Mouse (Mus musculus): ENCODE data around the gene Bcas1. TPM values are rescaled to one million over a fixed set of nuclear protein-coding genes. Genes with fewer than 3 reads are reported as not detected.

Bcas1 gene
- polyA plus RNA-seq, 1 experiment = not detected

- Histone ChIP-seq H3K79me2 (ENCODE audit: control insufficient read depth, insufficient read depth) (no peaks in the 10 kb centered on the region), H3K79me3 (ENCODE audit: low read depth) (no peaks in the 10 kb centered on the region), H3K27me3 (ENCODE audit: control insufficient read depth, insufficient read depth, insufficient read length) (peaks cover 17% of the 10 kb centered on the region), H3K36me3 (ENCODE audit: control insufficient read depth, insufficient read depth) (no peaks in the 10 kb centered on the region), H3K4me3 (ENCODE audit: insufficient read depth, poor library complexity, severe bottlenecking) (no peak overlapping the region), H3ac (ENCODE audit: control insufficient read depth, insufficient read length, low read depth) (no peak overlapping the region)
- TF ChIP-seq MYOD1 (IDR thresholded peaks at IDR 0.05; ENCODE audit: control insufficient read depth, insufficient read length, low read depth) = no peak
- TF ChIP-seq MYOG (IDR thresholded peaks at IDR 0.05; ENCODE audit: control insufficient read depth, extremely low read depth, insufficient read length) = no peak
Measured at GRCm38 (mm10) chr2:170411490-170412168, 16.0 kb downstream of the Bcas1 start.

- H3K4me3 ChIP-seq (ENCODE audit: insufficient read depth, poor library complexity, severe bottlenecking) = no peak overlapping the region
- no peak overlapping the region for H3ac ChIP-seq (ENCODE audit: control insufficient read depth, insufficient read length, low read depth)
- H3K79me3 ChIP-seq (ENCODE audit: low read depth) = no peaks in the 10 kb centered on the region
- TF ChIP-seq MYOG (IDR thresholded peaks at IDR 0.05; ENCODE audit: control insufficient read depth, extremely low read depth, insufficient read length) (no peak), FOSL1 (IDR thresholded peaks at IDR 0.05; ENCODE audit: insufficient read depth, low read length, poor library complexity, severe bottlenecking) (no peak), USF1 (IDR thresholded peaks at IDR 0.05; ENCODE audit: low read depth) (no peak), MAX (IDR thresholded peaks at IDR 0.05) (no peak), CTCF (IDR thresholded peaks at IDR 0.05; ENCODE audit: control insufficient read depth, insufficient read depth, insufficient read length) (no peak), CEBPB (IDR thresholded peaks at IDR 0.05; ENCODE audit: low read depth) (no peak), MYOD1 (IDR thresholded peaks at IDR 0.05; ENCODE audit: control insufficient read depth, insufficient read length, low read depth) (no peak)
- peaks cover 17% of the 10 kb centered on the region for H3K27me3 ChIP-seq (ENCODE audit: control insufficient read depth, insufficient read depth, insufficient read length)
- no peaks in the 10 kb centered on the region for H3K79me2 ChIP-seq (ENCODE audit: control insufficient read depth, insufficient read depth)
- H3K36me3 ChIP-seq (ENCODE audit: control insufficient read depth, insufficient read depth) = no peaks in the 10 kb centered on the region
Measured at GRCm38 (mm10) chr2:170410677-170411489, 16.8 kb downstream of the Bcas1 start.

DNA sequence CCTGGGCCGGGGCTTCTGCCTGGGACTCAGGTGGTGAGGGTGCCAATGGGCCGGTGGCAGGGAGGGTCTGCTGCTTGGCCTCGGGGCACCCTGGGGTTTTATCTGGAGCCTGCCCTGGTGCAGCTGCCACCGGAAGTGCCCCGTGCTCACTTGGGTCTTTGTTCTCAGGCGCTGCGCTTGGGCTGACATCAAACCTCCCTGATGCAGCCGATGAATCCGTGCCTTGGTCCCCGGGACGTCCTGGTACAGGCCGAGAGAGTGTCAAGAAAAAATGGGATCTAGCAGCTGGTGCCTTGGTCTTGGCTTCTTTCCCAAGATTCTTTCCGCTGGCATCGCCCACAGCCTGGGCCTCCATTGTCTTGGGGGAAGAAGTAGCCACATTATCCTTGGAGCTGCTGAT is 21.2 kb downstream of the Bcas1 start:
- H3K79me2 ChIP-seq (ENCODE audit: control insufficient read depth, insufficient read depth) = no peaks in the 10 kb centered on the region
- no peak overlapping the region for H3K4me3 ChIP-seq (ENCODE audit: insufficient read depth, poor library complexity, severe bottlenecking)
- no peaks in the 10 kb centered on the region for H3K36me3 ChIP-seq (ENCODE audit: control insufficient read depth, insufficient read depth)
- no peak overlapping the region for H3ac ChIP-seq (ENCODE audit: control insufficient read depth, insufficient read length, low read depth)
- H3K79me3 ChIP-seq (ENCODE audit: low read depth) = no peaks in the 10 kb centered on the region
- peaks cover 10% of the 10 kb centered on the region for H3K27me3 ChIP-seq (ENCODE audit: control insufficient read depth, insufficient read depth, insufficient read length)
- no peak for TF ChIP-seq FOSL1 (IDR thresholded peaks at IDR 0.05; ENCODE audit: insufficient read depth, low read length, poor library complexity, severe bottlenecking)
- TF ChIP-seq CTCF (IDR thresholded peaks at IDR 0.05; ENCODE audit: control insufficient read depth, insufficient read depth, insufficient read length) = no peak
- no peak for TF ChIP-seq CEBPB (IDR thresholded peaks at IDR 0.05; ENCODE audit: low read depth)
- TF ChIP-seq MYOD1 (IDR thresholded peaks at IDR 0.05; ENCODE audit: control insufficient read depth, insufficient read length, low read depth) = no peak

- Histone ChIP-seq H3K79me2 (ENCODE audit: control insufficient read depth, insufficient read depth) (no peaks in the 10 kb centered on the region), H3K36me3 (ENCODE audit: control insufficient read depth, insufficient read depth) (no peaks in the 10 kb centered on the region), H3ac (ENCODE audit: control insufficient read depth, insufficient read length, low read depth) (no peak overlapping the region), H3K79me3 (ENCODE audit: low read depth) (no peaks in the 10 kb centered on the region), H3K27me3 (ENCODE audit: control insufficient read depth, insufficient read depth, insufficient read length) (peaks cover 5% of the 10 kb centered on the region), H3K4me3 (ENCODE audit: insufficient read depth, poor library complexity, severe bottlenecking) (no peak overlapping the region)
- TF ChIP-seq MYOG (IDR thresholded peaks at IDR 0.05; ENCODE audit: control insufficient read depth, extremely low read depth, insufficient read length) = no peak
- no peak for TF ChIP-seq FOSL1 (IDR thresholded peaks at IDR 0.05; ENCODE audit: insufficient read depth, low read length, poor library complexity, severe bottlenecking)
- TF ChIP-seq MAX (IDR thresholded peaks at IDR 0.05) = no peak
- no peak for TF ChIP-seq CEBPB (IDR thresholded peaks at IDR 0.05; ENCODE audit: low read depth)
- no peak for TF ChIP-seq CTCF (IDR thresholded peaks at IDR 0.05; ENCODE audit: control insufficient read depth, insufficient read depth, insufficient read length)
- TF ChIP-seq MYOD1 (IDR thresholded peaks at IDR 0.05; ENCODE audit: control insufficient read depth, insufficient read length, low read depth) = no peak
- no peak for TF ChIP-seq USF1 (IDR thresholded peaks at IDR 0.05; ENCODE audit: low read depth)
Measured at GRCm38 (mm10) chr2:170404781-170405573, 22.7 kb downstream of the Bcas1 start.

DNA sequence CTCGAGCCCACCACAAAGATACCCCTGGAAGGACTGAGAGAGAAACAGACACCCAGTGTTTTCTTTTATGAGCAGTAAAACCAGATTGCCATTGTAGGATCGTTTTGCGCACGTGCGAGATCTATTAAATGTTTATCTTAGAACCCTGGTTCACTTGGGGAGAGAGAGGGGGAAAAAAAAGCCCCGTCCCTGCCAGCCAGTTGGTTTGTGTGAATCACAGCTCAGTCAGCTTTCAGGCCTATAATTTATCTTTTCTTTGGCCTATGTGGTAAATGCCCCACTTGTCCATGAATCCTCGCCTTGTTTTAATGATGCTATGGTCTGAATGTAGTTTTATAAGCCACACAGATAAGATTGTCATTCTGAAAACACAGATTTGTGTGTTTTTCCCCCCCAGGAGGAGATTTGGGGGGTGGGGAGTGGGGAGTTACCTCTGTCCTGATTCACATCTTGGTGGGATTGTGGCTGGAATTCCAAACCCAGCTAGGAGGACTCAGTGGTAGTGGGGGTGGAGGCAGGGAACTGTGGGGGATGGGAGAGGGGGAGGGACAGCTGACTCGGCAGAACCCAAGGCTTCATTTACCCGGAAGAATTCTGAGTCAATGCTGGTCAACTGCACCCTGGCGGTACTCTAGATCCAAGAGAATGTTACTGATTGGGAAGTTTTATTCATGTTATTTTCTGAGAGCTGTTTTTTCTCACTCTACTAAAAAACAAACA is 23.8 kb downstream of the Bcas1 start:
- no peaks in the 10 kb centered on the region for H3K36me3 ChIP-seq (ENCODE audit: control insufficient read depth, insufficient read depth)
- H3K79me3 ChIP-seq (ENCODE audit: low read depth) = no peaks in the 10 kb centered on the region
- H3ac ChIP-seq (ENCODE audit: control insufficient read depth, insufficient read length, low read depth) = no peak overlapping the region
- H3K79me2 ChIP-seq (ENCODE audit: control insufficient read depth, insufficient read depth) = no peaks in the 10 kb centered on the region
- H3K4me3 ChIP-seq (ENCODE audit: insufficient read depth, poor library complexity, severe bottlenecking) = no peak overlapping the region
- peaks cover 3% of the 10 kb centered on the region for H3K27me3 ChIP-seq (ENCODE audit: control insufficient read depth, insufficient read depth, insufficient read length)
- TF ChIP-seq MYOD1 (IDR thresholded peaks at IDR 0.05; ENCODE audit: control insufficient read depth, insufficient read length, low read depth) (no peak), MAX (IDR thresholded peaks at IDR 0.05) (no peak), FOSL1 (IDR thresholded peaks at IDR 0.05; ENCODE audit: insufficient read depth, low read length, poor library complexity, severe bottlenecking) (peak; percentile 64), MYOG (IDR thresholded peaks at IDR 0.05; ENCODE audit: control insufficient read depth, extremely low read depth, insufficient read length) (no peak)

Measured in C2C12 (cell line).